Mouse (Mus musculus) activated CD4-positive, CD25-positive, alpha-beta regulatory T cell (primary cell): ENCODE results near the gene Wap. TPM values are rescaled to one million over a fixed set of nuclear protein-coding genes. Genes with fewer than 3 reads are reported as not detected.

Experiments used
- polyA plus RNA-seq, 2 experiments: library from polyadenylated mRNA; unstranded; fragments of 100-300 nt; shearing (Covaris generic); gene quantifications; one replicate each; pipeline ENCODE4 v1.2.1; 2017

Gene Wap
- not detected for polyA plus RNA-seq

GRCm38 (mm10) chr11:6638537-6638936 is at the start of gene Wap:
Gene Wap (minus strand): TSS chr11:6638637.

GRCm38 (mm10) chr11:6658271-6658670 is 19.8 kb upstream of the Wap start, which contains the start of gene Ramp3:
Gene Ramp3 (plus strand): TSS chr11:6658521.

GRCm38 (mm10) chr11:6625478-6626387 is 12.7 kb downstream of the Wap start, which contains the start of gene Tbrg4:
Gene Tbrg4 (minus strand): TSS chr11:6626067.

GRCm38 (mm10) chr11:6605491-6606399 is 32.7 kb downstream of the Wap start, which contains the start of gene Nacad:
Gene Nacad (minus strand): TSS chr11:6606053.

Other genes with a start within 250 kb of the Wap start
- 10 to 100 TPM; 62.6 to 95.1 TPM for gene Zmiz2, start 249.6 kb downstream of the Wap start, polyA plus RNA-seq
- gene Ppia, start 223.2 kb downstream of the Wap start, polyA plus RNA-seq = 1,000 to 10,000 TPM; 4,126 to 4,496 TPM
- 100 to 1,000 TPM; 241 to 279 TPM for gene H2afv, start 194.2 kb downstream of the Wap start, polyA plus RNA-seq
- gene Purb, start 162.7 kb downstream of the Wap start, polyA plus RNA-seq = 10 to 100 TPM; 23.5 to 23.7 TPM
- gene Myo1g, start 117.7 kb downstream of the Wap start, polyA plus RNA-seq = 100 to 1,000 TPM; 122 to 222 TPM
- 100 to 1,000 TPM; 277 to 304 TPM for gene Ccm2, start 91.8 kb downstream of the Wap start, polyA plus RNA-seq
- gene Nacad, start 32.6 kb downstream of the Wap start, polyA plus RNA-seq = under 1 TPM; 0.39 to 0.81 TPM
- gene Tbrg4, start 12.6 kb downstream of the Wap start, polyA plus RNA-seq = 10 to 100 TPM; 11.9 to 12.9 TPM
- gene Ramp3, start 19.9 kb upstream of the Wap start, polyA plus RNA-seq = 10 to 100 TPM in 1 of 2 experiments, 1 to 10 TPM in 1; 4.8 to 10.2 TPM
- not detected for gene Gm11983, start 199.0 kb upstream of the Wap start, polyA plus RNA-seq